Mouse (Mus musculus) hindbrain, embryonic 13.5 days (tissue): Measurements from ENCODE around the gene Xpo4. TPM values are rescaled to one million over a fixed set of nuclear protein-coding genes. Genes with fewer than 3 reads are reported as not detected.
A peak's percentile ranks its signal among the peaks of the same experiment; 100 is the strongest.
"Not testable (repeated sequence)": the region's sequence is repeated elsewhere in the genome, so short reads cannot be mapped to it uniquely, and the experiment has no call there.

Experiments
- ATAC-seq: fragments of 200-750 bp; cut with Nextera tagmentation; 2 replicates; pipeline ENCODE4 v1.8.0; 2017; ENCODE audit warnings: moderate TSS enrichment; ENCODE audit not compliant: low FRiP score
- H3K27ac ChIP-seq: fragments of 300-500 bp; sonication (generic); 2 replicates; pipeline ENCODE4 v1.5.1; 2015; ENCODE audit warnings: inconsistent platforms, mild to moderate bottlenecking, moderate library complexity
- H3K27me3 ChIP-seq: fragments of 300-500 bp; sonication (generic); 2 replicates; pipeline ENCODE4 v1.6.1; 2015; ENCODE audit warnings: mild to moderate bottlenecking, inconsistent platforms
- H3K36me3 ChIP-seq: fragments of 300-500 bp; sonication (generic); 2 replicates; pipeline ENCODE4 v1.6.1; 2015; ENCODE audit warnings: mild to moderate bottlenecking, inconsistent platforms
- H3K4me1 ChIP-seq: fragments of 300-500 bp; sonication (generic); replicated peaks from 2 replicates; pipeline ENCODE4 v1.6.1; 2015; ENCODE audit warnings: inconsistent platforms
- H3K4me2 ChIP-seq: fragments of 300-500 bp; sonication (generic); 2 replicates; pipeline ENCODE4 v1.6.1; 2015; ENCODE audit warnings: inconsistent platforms, mild to moderate bottlenecking, moderate library complexity
- H3K4me3 ChIP-seq: fragments of 300-500 bp; sonication (generic); 2 replicates; pipeline ENCODE4 v1.5.1; 2015; ENCODE audit warnings: mild to moderate bottlenecking, inconsistent platforms
- H3K9ac ChIP-seq: fragments of 300-500 bp; sonication (generic); 2 replicates; pipeline ENCODE4 v1.6.1; 2015; ENCODE audit warnings: mild to moderate bottlenecking, inconsistent platforms
- H3K9me3 ChIP-seq: fragments of 300-500 bp; sonication (generic); 2 replicates; pipeline ENCODE4 v1.6.1; 2016; ENCODE audit warnings: inconsistent platforms
- WGBS: fragments of 180-500 bp; shearing (Covaris S2); methylation state at CpG from one replicate; pipeline ENCODE4 v1.1.7; 2015; 5-methylcytosine and 5-hydroxymethylcytosine counted together
- polyA plus RNA-seq: library from polyadenylated mRNA; unstranded; fragments of >200 nt; fragmentation: Nextera tagmentation; extraction: Ambion mirVana; gene quantifications from 2 replicates; pipeline ENCODE4 v1.2.1, GENCODE M21; 2015

Gene Xpo4
- polyA plus RNA-seq, 1 experiment from 2014 or later = 14.9 TPM

GRCm38 (mm10) chr14:57675481-57675880 lies 10.3 kb upstream of the Xpo4 start:
- 56% methylated on average over 2 of the region's 2 CpGs for WGBS
- ATAC-seq = no peak
- Histone ChIP-seq H3K4me3 (no peak overlapping the region), H3K9ac (no peak overlapping the region), H3K27me3 (no peaks in the 10 kb centered on the region), H3K36me3 (no peaks in the 10 kb centered on the region), H3K4me1 (no peaks in the 10 kb centered on the region), H3K9me3 (no peaks in the 10 kb centered on the region), H3K27ac (no peak overlapping the region), H3K4me2 (no peak overlapping the region)

GRCm38 (mm10) chr14:57665628-57665950 lies 359 bp upstream of the Xpo4 start:
- no peaks in the 10 kb centered on the region for H3K36me3 ChIP-seq
- peak overlapping the region; percentile 98 for H3K27ac ChIP-seq
- peak; percentile 9; the same call in 1 of the 2 replicates for ATAC-seq
- H3K4me3 ChIP-seq = peak overlapping the region; percentile 88
- H3K9me3 ChIP-seq = no peaks in the 10 kb centered on the region
- H3K9ac ChIP-seq = peak overlapping the region; percentile 88
- H3K4me2 ChIP-seq = peak overlapping the region; percentile 92
- peaks cover 29% of the 10 kb centered on the region for H3K4me1 ChIP-seq
- H3K27me3 ChIP-seq = no peaks in the 10 kb centered on the region
- 16% methylated on average over 10 of the region's 10 CpGs for WGBS

- Histone ChIP-seq H3K36me3 (no peaks in the 10 kb centered on the region), H3K27me3 (no peaks in the 10 kb centered on the region), H3K4me1 (peaks cover 29% of the 10 kb centered on the region), H3K4me2 (peak overlapping the region; percentile 92), H3K27ac (peak overlapping the region; percentile 98), H3K9ac (peak overlapping the region; percentile 88), H3K4me3 (peak overlapping the region; percentile 88), H3K9me3 (no peaks in the 10 kb centered on the region)
- under 1% methylated on average over 19 of the region's 19 CpGs for WGBS
- peak; percentile 72 for ATAC-seq
These were observed 864 bp downstream of the Xpo4 start for GRCm38 (mm10) chr14:57664311-57664821.

- Histone ChIP-seq H3K4me3 (peak overlapping the region; percentile 88), H3K4me2 (peak overlapping the region; percentile 92), H3K4me1 (peaks cover 29% of the 10 kb centered on the region), H3K36me3 (no peaks in the 10 kb centered on the region), H3K27ac (no peak overlapping the region), H3K27me3 (no peaks in the 10 kb centered on the region), H3K9me3 (no peaks in the 10 kb centered on the region), H3K9ac (0 out of 2 replicates have a peak overlapping the region, but pooled peaks have one; percentile 29)
- 53% methylated on average over 1 of the region's 1 CpGs for WGBS
- ATAC-seq = no peak
These were observed 1.6 kb downstream of the Xpo4 start for GRCm38 (mm10) chr14:57663630-57664029.

GRCm38 (mm10) chr14:57658301-57658700 lies 6.9 kb downstream of the Xpo4 start:
- H3K4me3 ChIP-seq = no peak overlapping the region
- H3K4me1 ChIP-seq = peaks cover 4% of the 10 kb centered on the region; the same call in 1 of the 2 replicates
- H3K27me3 ChIP-seq = no peaks in the 10 kb centered on the region
- no peaks in the 10 kb centered on the region for H3K36me3 ChIP-seq
- WGBS = 97% methylated on average over 4 of the region's 4 CpGs
- no peak overlapping the region for H3K27ac ChIP-seq
- no peaks in the 10 kb centered on the region for H3K9me3 ChIP-seq
- no peak overlapping the region for H3K9ac ChIP-seq
- H3K4me2 ChIP-seq = no peak overlapping the region
- no peak for ATAC-seq

- Histone ChIP-seq H3K27ac (no peak overlapping the region), H3K9me3 (no peaks in the 10 kb centered on the region), H3K4me3 (no peak overlapping the region), H3K36me3 (no peaks in the 10 kb centered on the region), H3K9ac (no peak overlapping the region), H3K27me3 (no peaks in the 10 kb centered on the region), H3K4me2 (no peak overlapping the region), H3K4me1 (no peaks in the 10 kb centered on the region)
- ATAC-seq = no peak
- WGBS = 98% methylated on average over 2 of the region's 2 CpGs
These were observed 7.7 kb downstream of the Xpo4 start for GRCm38 (mm10) chr14:57657500-57657899.

GRCm38 (mm10) chr14:57656519-57656918 lies 8.7 kb downstream of the Xpo4 start:
- WGBS = 97% methylated on average over 3 of the region's 3 CpGs
- not testable (repeated sequence) for ATAC-seq

GRCm38 (mm10) chr14:57649501-57649900 lies 15.7 kb downstream of the Xpo4 start:
- Histone ChIP-seq H3K4me2 (no peak overlapping the region), H3K4me1 (no peaks in the 10 kb centered on the region), H3K9me3 (no peaks in the 10 kb centered on the region), H3K27ac (no peak overlapping the region), H3K4me3 (no peak overlapping the region), H3K27me3 (no peaks in the 10 kb centered on the region), H3K9ac (no peak overlapping the region), H3K36me3 (no peaks in the 10 kb centered on the region)
- no peak for ATAC-seq

More at GRCm38 (mm10) chr14:57656519-57656918, 8.7 kb downstream of the Xpo4 start:
- not testable (repeated sequence) for H3K4me3 ChIP-seq, H3K9me3 ChIP-seq, H3K4me1 ChIP-seq, H3K4me2 ChIP-seq, H3K36me3 ChIP-seq, H3K27ac ChIP-seq, H3K9ac ChIP-seq, H3K27me3 ChIP-seq

- WGBS = 97% methylated on average over 4 of the region's 4 CpGs
- Histone ChIP-seq H3K9ac (no peak overlapping the region), H3K4me3 (no peak overlapping the region), H3K4me1 (no peaks in the 10 kb centered on the region), H3K27me3 (no peaks in the 10 kb centered on the region), H3K36me3 (0 out of 2 replicates have a peak, but pooled peaks cover 4% of the 10 kb centered on the region), H3K27ac (no peak overlapping the region), H3K9me3 (no peaks in the 10 kb centered on the region), H3K4me2 (no peak overlapping the region)
- no peak for ATAC-seq
These were observed 19.1 kb downstream of the Xpo4 start for GRCm38 (mm10) chr14:57646155-57646554.

- WGBS = 96% methylated on average over 3 of the region's 3 CpGs
- ATAC-seq = no peak
These were observed 26.1 kb downstream of the Xpo4 start for GRCm38 (mm10) chr14:57639153-57639552.

GRCm38 (mm10) chr14:57634141-57634540 lies 31.1 kb downstream of the Xpo4 start:
- Histone ChIP-seq H3K4me3 (no peak overlapping the region), H3K9me3 (no peaks in the 10 kb centered on the region), H3K27ac (no peak overlapping the region), H3K27me3 (no peaks in the 10 kb centered on the region), H3K36me3 (peaks cover 1% of the 10 kb centered on the region; the same call in 1 of the 2 replicates), H3K9ac (no peak overlapping the region), H3K4me2 (no peak overlapping the region), H3K4me1 (peaks cover 3% of the 10 kb centered on the region)
- no peak for ATAC-seq
- 34% methylated on average over 5 of the region's 5 CpGs for WGBS

More at GRCm38 (mm10) chr14:57639153-57639552, 26.1 kb downstream of the Xpo4 start:
- Histone ChIP-seq H3K36me3 (0 out of 2 replicates have a peak, but pooled peaks cover 4% of the 10 kb centered on the region), H3K4me3 (no peak overlapping the region), H3K27me3 (no peaks in the 10 kb centered on the region), H3K4me2 (no peak overlapping the region), H3K27ac (no peak overlapping the region), H3K4me1 (no peaks in the 10 kb centered on the region; the same call in 1 of the 2 replicates), H3K9ac (no peak overlapping the region), H3K9me3 (no peaks in the 10 kb centered on the region)

- no peak overlapping the region for H3K4me2 ChIP-seq
- H3K9me3 ChIP-seq = no peaks in the 10 kb centered on the region
- no peak for ATAC-seq
- peaks cover 3% of the 10 kb centered on the region for H3K4me1 ChIP-seq
- H3K36me3 ChIP-seq = peaks cover 33% of the 10 kb centered on the region
- no peak overlapping the region for H3K9ac ChIP-seq
- no peak overlapping the region for H3K4me3 ChIP-seq
- WGBS = 74% methylated on average over 4 of the region's 4 CpGs
- no peaks in the 10 kb centered on the region for H3K27me3 ChIP-seq
- no peak overlapping the region for H3K27ac ChIP-seq
These were observed 35.6 kb downstream of the Xpo4 start for GRCm38 (mm10) chr14:57629595-57629994.

GRCm38 (mm10) chr14:57622934-57623333 lies 42.3 kb downstream of the Xpo4 start:
- Histone ChIP-seq H3K4me3 (no peak overlapping the region), H3K4me2 (no peak overlapping the region), H3K9ac (no peak overlapping the region), H3K27me3 (no peaks in the 10 kb centered on the region), H3K36me3 (peaks cover 21% of the 10 kb centered on the region), H3K9me3 (no peaks in the 10 kb centered on the region), H3K27ac (no peak overlapping the region), H3K4me1 (peaks cover 3% of the 10 kb centered on the region; the same call in 1 of the 2 replicates)
- no peak for ATAC-seq
- WGBS = 90% methylated on average over 3 of the region's 3 CpGs
